Comparison of ENCODE assay signal across 7 mouse cellular contexts in genomic region chr4:97564656-97565055, GRCm38 (mm10).
DNase-seq lines count a peak whose midpoint lies in the region; ATAC-seq lines count a peak whose summit lies in the region.

No protein-coding gene starts in this region.

- H3K27ac ChIP-seq in liver, embryonic 13.5 days: no peak overlapping the region

- no peaks in the 10 kb centered on the region for H3K4me1 ChIP-seq in liver, embryonic 13.5 days (replicated peaks)

- no peak overlapping the region for H3K4me2 ChIP-seq in liver, embryonic 13.5 days

- H3K9me3 ChIP-seq in liver, embryonic 13.5 days (replicated peaks): no peaks in the 10 kb centered on the region

- H3K9ac ChIP-seq in liver, embryonic 13.5 days: no peak overlapping the region

- ATAC-seq in liver, embryonic 13.5 days (ENCODE audit: low read depth): no peak
- ATAC-seq in common myeloid progenitor, adult 5-6 weeks (replicated peaks; ENCODE audit: low read depth, poor library complexity, severe bottlenecking): peak; percentile 94
- ATAC-seq in inflammation-experienced regulatory T-cells, adult 6 months: peak; percentile 87

- DNase-seq in liver, embryonic 13.5 days: peak; percentile 1
- no peak for DNase-seq in liver
- DNase-seq in Muller cell, postnatal 12 days (ENCODE audit: inconsistent ontology term): peak; percentile 57
- peak; percentile 7 for DNase-seq in thymus, postnatal 4 days
- no peak for DNase-seq in left cerebral cortex, adult 9 months (ENCODE audit: low spot score in 2 of 2)

- H3K27me3 ChIP-seq in liver, embryonic 13.5 days: no peaks in the 10 kb centered on the region

- no peaks in the 10 kb centered on the region for H3K36me3 ChIP-seq in liver, embryonic 13.5 days

- WGBS in liver, embryonic 13.5 days (ENCODE audit: insufficient replicate concordance): 26% methylated on average over 4 of the region's 4 CpGs

- no peak overlapping the region for H3K4me3 ChIP-seq in liver, embryonic 13.5 days (replicated peaks)

Comparison
In these comparisons a context has a peak if more than half of its experiments do, and no peak if none do; other contexts are left out.
1. DNase-seq: peak in liver, embryonic 13.5 days (single experiment), Muller cell, postnatal 12 days (single experiment) and thymus, postnatal 4 days (single experiment); none in liver (single experiment) and left cerebral cortex, adult 9 months (0 of 2).